Mouse (Mus musculus): ENCODE measurements at regions not wholly inside any gene's neighbourhood (a gene's known extent, or its start where the extent isn't known, plus 50 kb on each side); places are given as distances from the start of the nearest gene placed in this dataset.

DNA sequence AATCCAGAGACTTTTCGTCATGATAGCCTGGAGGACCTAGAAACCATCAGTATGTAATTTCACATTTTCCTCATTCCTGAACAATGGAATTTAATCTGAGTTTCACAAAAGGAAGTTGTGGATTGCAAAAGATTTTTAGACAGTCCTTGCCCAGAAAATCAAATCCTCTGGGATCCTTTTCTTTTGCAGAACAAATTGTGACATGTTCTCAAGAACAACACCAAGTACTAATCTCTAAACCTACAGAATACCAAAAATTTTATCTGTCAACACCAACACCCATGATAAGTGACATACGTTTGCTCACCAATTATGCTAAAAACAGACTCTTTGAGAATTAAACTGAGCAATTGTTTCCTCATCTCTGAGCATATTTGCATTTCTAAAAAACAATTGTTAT lies 605.9 kb downstream of the Kcnj2 start:
- TF ChIP-seq CTCF (IDR thresholded peaks at IDR 0.05; ENCODE audit: low read depth, low read length), result no peak
- TF ChIP-seq POLR2A (IDR thresholded peaks at IDR 0.05; ENCODE audit: extremely low read depth, insufficient read depth, low read length), result no peak
